Mouse (Mus musculus): ENCODE measurements around the gene Slc46a2. TPM values are rescaled to one million over a fixed set of nuclear protein-coding genes. Genes with fewer than 3 reads are reported as not detected.

The Slc46a2 gene
- polyA plus RNA-seq, 1 experiment, result 0.11 TPM

- DNase-seq, result no peak
- TF ChIP-seq CTCF (conservative IDR thresholded peaks at IDR 0.05; ENCODE audit: insufficient read depth, insufficient read length, low read depth, low read length) (no peak), POLR2A (IDR thresholded peaks at IDR 0.05; ENCODE audit: low read depth, low read length) (no peak)
Measured at GRCm38 (mm10) chr4:59901810-59902209, 13.0 kb downstream of the Slc46a2 start.

GRCm38 (mm10) chr4:59898521-59898919 lies 16.3 kb downstream of the Slc46a2 start:
- Histone ChIP-seq H3K36me3 (ENCODE audit: control insufficient read depth, insufficient read depth, low read length) (no peaks in the 10 kb centered on the region), H3K27ac (ENCODE audit: insufficient read depth, low read depth, low read length) (no peak overlapping the region), H3K4me1 (ENCODE audit: control insufficient read depth, insufficient read depth, low read length) (no peaks in the 10 kb centered on the region), H3K27me3 (replicated peaks; ENCODE audit: control insufficient read depth, insufficient read depth, low read length) (no peaks in the 10 kb centered on the region), H3K4me3 (ENCODE audit: insufficient read depth, low read depth, low read length) (no peak overlapping the region)
- 86% methylated on average over 9 of the region's 9 CpGs for WGBS
- no peak for TF ChIP-seq CTCF (conservative IDR thresholded peaks at IDR 0.05; ENCODE audit: insufficient read depth, insufficient read length, low read depth, low read length)
- TF ChIP-seq POLR2A (IDR thresholded peaks at IDR 0.05; ENCODE audit: low read depth, low read length), result no peak
- DNase-seq, result no peak

More at GRCm38 (mm10) chr4:59901810-59902209, 13.0 kb downstream of the Slc46a2 start:
- Histone ChIP-seq H3K36me3 (ENCODE audit: control insufficient read depth, insufficient read depth, low read length) (no peaks in the 10 kb centered on the region), H3K4me1 (ENCODE audit: control insufficient read depth, insufficient read depth, low read length) (no peaks in the 10 kb centered on the region), H3K27ac (ENCODE audit: insufficient read depth, low read depth, low read length) (no peak overlapping the region), H3K27me3 (replicated peaks; ENCODE audit: control insufficient read depth, insufficient read depth, low read length) (no peaks in the 10 kb centered on the region), H3K4me3 (ENCODE audit: insufficient read depth, low read depth, low read length) (no peak overlapping the region)
- WGBS, result 91% methylated on average over 6 of the region's 6 CpGs

- no peak for DNase-seq
- H3K27me3 ChIP-seq (replicated peaks; ENCODE audit: control insufficient read depth, insufficient read depth, low read length), result no peaks in the 10 kb centered on the region
- no peaks in the 10 kb centered on the region for H3K4me1 ChIP-seq (ENCODE audit: control insufficient read depth, insufficient read depth, low read length)
- H3K36me3 ChIP-seq (ENCODE audit: control insufficient read depth, insufficient read depth, low read length), result no peaks in the 10 kb centered on the region
- H3K4me3 ChIP-seq (ENCODE audit: insufficient read depth, low read depth, low read length), result no peak overlapping the region
- H3K27ac ChIP-seq (ENCODE audit: insufficient read depth, low read depth, low read length), result no peak overlapping the region
- TF ChIP-seq POLR2A (IDR thresholded peaks at IDR 0.05; ENCODE audit: low read depth, low read length) (no peak), CTCF (conservative IDR thresholded peaks at IDR 0.05; ENCODE audit: insufficient read depth, insufficient read length, low read depth, low read length) (no peak)
- 76% methylated on average over 12 of the region's 12 CpGs for WGBS
Measured at GRCm38 (mm10) chr4:59897814-59898520, 16.9 kb downstream of the Slc46a2 start.

DNA sequence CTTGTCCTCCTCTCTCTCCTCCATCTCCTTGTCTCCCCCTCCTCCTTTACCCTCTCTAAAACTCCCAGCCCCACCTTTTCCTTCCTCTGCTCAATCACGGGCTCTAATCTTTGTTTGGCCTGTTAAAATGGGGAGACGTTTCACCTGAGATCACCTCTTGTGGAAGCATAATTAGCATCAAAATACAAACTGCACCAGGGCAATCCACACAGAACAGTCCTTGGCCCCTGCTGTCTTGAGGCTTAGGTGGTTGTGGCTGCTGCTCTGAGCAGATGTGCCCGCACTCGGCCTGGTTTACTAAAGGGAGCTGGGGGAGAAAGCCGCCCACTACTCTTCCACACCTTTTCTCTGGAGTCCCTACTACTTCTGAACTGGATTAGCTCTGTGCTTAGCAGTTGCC lies 18.9 kb downstream of the Slc46a2 start:
- no peak for DNase-seq
- whole genome bisulfite sequencing, result 70% methylated on average over 5 of the region's 5 CpGs
- Histone ChIP-seq H3K27ac (ENCODE audit: insufficient read depth, low read depth, low read length) (no peak overlapping the region), H3K4me3 (ENCODE audit: insufficient read depth, low read depth, low read length) (no peak overlapping the region), H3K27me3 (replicated peaks; ENCODE audit: control insufficient read depth, insufficient read depth, low read length) (no peaks in the 10 kb centered on the region), H3K4me1 (ENCODE audit: control insufficient read depth, insufficient read depth, low read length) (no peaks in the 10 kb centered on the region), H3K36me3 (ENCODE audit: control insufficient read depth, insufficient read depth, low read length) (no peaks in the 10 kb centered on the region)
- no peak for TF ChIP-seq POLR2A (IDR thresholded peaks at IDR 0.05; ENCODE audit: low read depth, low read length)
- no peak for TF ChIP-seq CTCF (conservative IDR thresholded peaks at IDR 0.05; ENCODE audit: insufficient read depth, insufficient read length, low read depth, low read length)

GRCm38 (mm10) chr4:59894977-59895575 lies 19.8 kb downstream of the Slc46a2 start:
- H3K4me3 ChIP-seq (ENCODE audit: insufficient read depth, low read depth, low read length), result no peak overlapping the region
- DNase-seq, result peak; percentile 7
- TF ChIP-seq CTCF (conservative IDR thresholded peaks at IDR 0.05; ENCODE audit: insufficient read depth, insufficient read length, low read depth, low read length) (no peak), POLR2A (IDR thresholded peaks at IDR 0.05; ENCODE audit: low read depth, low read length) (no peak)
- WGBS, result 90% methylated on average over 3 of the region's 3 CpGs
- H3K36me3 ChIP-seq (ENCODE audit: control insufficient read depth, insufficient read depth, low read length), result no peaks in the 10 kb centered on the region
- no peak overlapping the region for H3K27ac ChIP-seq (ENCODE audit: insufficient read depth, low read depth, low read length)
- no peaks in the 10 kb centered on the region for H3K27me3 ChIP-seq (replicated peaks; ENCODE audit: control insufficient read depth, insufficient read depth, low read length)
- H3K4me1 ChIP-seq (ENCODE audit: control insufficient read depth, insufficient read depth, low read length), result no peaks in the 10 kb centered on the region

GRCm38 (mm10) chr4:59894415-59894814 lies 20.4 kb downstream of the Slc46a2 start:
- Histone ChIP-seq H3K27me3 (replicated peaks; ENCODE audit: control insufficient read depth, insufficient read depth, low read length) (no peaks in the 10 kb centered on the region), H3K36me3 (ENCODE audit: control insufficient read depth, insufficient read depth, low read length) (no peaks in the 10 kb centered on the region), H3K4me1 (ENCODE audit: control insufficient read depth, insufficient read depth, low read length) (no peaks in the 10 kb centered on the region), H3K27ac (ENCODE audit: insufficient read depth, low read depth, low read length) (no peak overlapping the region), H3K4me3 (ENCODE audit: insufficient read depth, low read depth, low read length) (no peak overlapping the region)
- WGBS, result 86% methylated on average over 8 of the region's 8 CpGs
- DNase-seq, result no peak
- TF ChIP-seq POLR2A (IDR thresholded peaks at IDR 0.05; ENCODE audit: low read depth, low read length), result no peak
- TF ChIP-seq CTCF (conservative IDR thresholded peaks at IDR 0.05; ENCODE audit: insufficient read depth, insufficient read length, low read depth, low read length), result no peak

DNA sequence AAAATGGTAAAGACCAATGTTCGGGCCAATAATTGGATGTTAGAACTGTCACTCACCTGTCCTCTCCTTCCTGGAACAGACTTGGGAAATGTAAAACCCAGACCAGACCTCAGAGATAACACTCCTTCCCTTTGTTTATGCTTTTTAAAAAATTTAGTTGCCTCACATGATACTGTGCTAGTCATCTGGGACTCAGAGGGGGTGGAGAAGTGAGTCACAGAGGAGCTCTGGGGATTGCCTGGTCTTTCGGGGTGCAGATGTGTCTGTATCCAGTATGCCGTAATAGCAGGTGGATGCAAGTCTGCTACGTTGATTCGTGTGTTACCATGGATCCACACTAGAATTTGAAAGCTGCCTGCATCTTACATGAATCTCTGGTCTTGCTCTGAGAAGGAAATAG lies 22.1 kb downstream of the Slc46a2 start:
- no peak for DNase-seq
- Histone ChIP-seq H3K4me1 (ENCODE audit: control insufficient read depth, insufficient read depth, low read length) (no peaks in the 10 kb centered on the region), H3K27me3 (replicated peaks; ENCODE audit: control insufficient read depth, insufficient read depth, low read length) (no peaks in the 10 kb centered on the region), H3K36me3 (ENCODE audit: control insufficient read depth, insufficient read depth, low read length) (no peaks in the 10 kb centered on the region), H3K4me3 (ENCODE audit: insufficient read depth, low read depth, low read length) (no peak overlapping the region), H3K27ac (ENCODE audit: insufficient read depth, low read depth, low read length) (no peak overlapping the region)
- 96% methylated on average over 5 of the region's 5 CpGs for WGBS
- TF ChIP-seq CTCF (conservative IDR thresholded peaks at IDR 0.05; ENCODE audit: insufficient read depth, insufficient read length, low read depth, low read length), result no peak
- TF ChIP-seq POLR2A (IDR thresholded peaks at IDR 0.05; ENCODE audit: low read depth, low read length), result no peak

All from kidney, adult 2 months (tissue).